Mouse (Mus musculus) embryonic facial prominence, embryonic 12.5 days (tissue): ENCODE results near the gene Sfmbt1. TPM values are rescaled to one million over a fixed set of nuclear protein-coding genes. Genes with fewer than 3 reads are reported as not detected.

Experiments
- ATAC-seq: fragments of 200-750 bp; cut with Nextera tagmentation; 2 replicates; pipeline ENCODE4 v1.8.0; 2017; ENCODE audit not compliant: insufficient number of reproducible peaks, insufficient read depth, low FRiP score, low TSS enrichment
- H3K27ac ChIP-seq: fragments of 300-500 bp; sonication (generic); 2 replicates; pipeline ENCODE4 v1.5.1; 2016; ENCODE audit warnings: mild to moderate bottlenecking
- H3K27me3 ChIP-seq: fragments of 300-500 bp; sonication (generic); 2 replicates; pipeline ENCODE4 v1.6.1; 2016; ENCODE audit warnings: mild to moderate bottlenecking, moderate library complexity
- H3K36me3 ChIP-seq: fragments of 300-500 bp; sonication (generic); 2 replicates; pipeline ENCODE4 v1.6.1; 2016; ENCODE audit warnings: mild to moderate bottlenecking
- H3K4me1 ChIP-seq: fragments of 300-500 bp; sonication (generic); 2 replicates; pipeline ENCODE4 v1.6.1; 2016
- H3K4me2 ChIP-seq: fragments of 300-500 bp; sonication (generic); replicated peaks from 2 replicates; pipeline ENCODE4 v1.6.1; 2016; ENCODE audit warnings: mild to moderate bottlenecking, moderate library complexity
- H3K4me3 ChIP-seq: fragments of 300-500 bp; sonication (generic); 2 replicates; pipeline ENCODE4 v1.5.1; 2016; ENCODE audit warnings: mild to moderate bottlenecking
- H3K9ac ChIP-seq: fragments of 300-500 bp; sonication (generic); 2 replicates; pipeline ENCODE4 v1.6.1; 2016; ENCODE audit warnings: mild to moderate bottlenecking, moderate library complexity
- H3K9me3 ChIP-seq: fragments of 300-500 bp; sonication (generic); 2 replicates; pipeline ENCODE4 v1.6.1; 2016; ENCODE audit warnings: mild to moderate bottlenecking, moderate library complexity
- WGBS: fragments of 180-500 bp; shearing (Covaris S2); methylation state at CpG from one replicate; pipeline ENCODE4 v1.1.7; 2016; 5-methylcytosine and 5-hydroxymethylcytosine counted together
- polyA plus RNA-seq: library from polyadenylated mRNA; unstranded; fragments of >200 nt; fragmentation: Nextera tagmentation; extraction: Ambion mirVana; gene quantifications from 2 replicates; pipeline ENCODE4 v1.2.1, GENCODE M21; 2016

Gene Sfmbt1
- polyA plus RNA-seq, 1 experiment from 2014 or later: 17.0 TPM

GRCm38 (mm10) chr14:30865311-30865710, 150.7 kb downstream of the Sfmbt1 start:
- H3K4me1 ChIP-seq: peaks cover 10% of the 10 kb centered on the region
- H3K27me3 ChIP-seq: no peaks in the 10 kb centered on the region
- H3K36me3 ChIP-seq: peaks cover 25% of the 10 kb centered on the region
- H3K27ac ChIP-seq: no peak overlapping the region
- no peaks in the 10 kb centered on the region for H3K9me3 ChIP-seq
- H3K4me2 ChIP-seq: no peak overlapping the region
- WGBS: 75% methylated on average over 3 of the region's 3 CpGs
- no peak for ATAC-seq
- no peak overlapping the region for H3K4me3 ChIP-seq
- no peak overlapping the region for H3K9ac ChIP-seq

- Histone ChIP-seq H3K27me3 (no peaks in the 10 kb centered on the region), H3K4me3 (no peak overlapping the region), H3K4me1 (peaks cover 10% of the 10 kb centered on the region), H3K27ac (no peak overlapping the region), H3K36me3 (peaks cover 26% of the 10 kb centered on the region), H3K4me2 (no peak overlapping the region), H3K9me3 (no peaks in the 10 kb centered on the region), H3K9ac (no peak overlapping the region)
- WGBS: 38% methylated on average over 5 of the region's 5 CpGs
- no peak for ATAC-seq
Measured at GRCm38 (mm10) chr14:30867042-30867441, 152.4 kb downstream of the Sfmbt1 start.

DNA sequence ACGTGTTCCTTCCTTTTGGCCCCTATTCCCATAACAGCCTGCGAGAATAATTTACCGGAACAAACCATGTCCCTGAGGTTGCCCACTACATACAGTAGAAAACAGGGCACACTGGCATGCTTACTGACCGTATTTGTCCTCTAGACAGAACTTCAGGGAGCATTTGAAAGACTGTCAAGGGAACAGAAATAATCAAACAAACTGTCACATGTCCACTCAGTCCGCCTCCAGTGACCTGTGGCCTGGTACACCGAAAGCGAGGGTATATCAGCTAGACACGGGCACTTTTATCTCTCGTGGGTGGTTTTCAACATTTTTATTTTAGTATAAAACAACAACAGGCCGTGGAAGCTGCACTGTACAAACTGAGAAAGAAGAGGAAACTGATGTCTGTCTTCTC, 154.2 kb downstream of the Sfmbt1 start:
- H3K27ac ChIP-seq: no peak overlapping the region
- H3K9me3 ChIP-seq: no peaks in the 10 kb centered on the region
- no peak overlapping the region for H3K4me2 ChIP-seq
- H3K4me1 ChIP-seq: peaks cover 10% of the 10 kb centered on the region
- H3K27me3 ChIP-seq: no peaks in the 10 kb centered on the region
- no peak for ATAC-seq
- 87% methylated on average over 10 of the region's 10 CpGs for WGBS
- H3K36me3 ChIP-seq: peaks cover 43% of the 10 kb centered on the region
- H3K4me3 ChIP-seq: no peak overlapping the region
- H3K9ac ChIP-seq: no peak overlapping the region

DNA sequence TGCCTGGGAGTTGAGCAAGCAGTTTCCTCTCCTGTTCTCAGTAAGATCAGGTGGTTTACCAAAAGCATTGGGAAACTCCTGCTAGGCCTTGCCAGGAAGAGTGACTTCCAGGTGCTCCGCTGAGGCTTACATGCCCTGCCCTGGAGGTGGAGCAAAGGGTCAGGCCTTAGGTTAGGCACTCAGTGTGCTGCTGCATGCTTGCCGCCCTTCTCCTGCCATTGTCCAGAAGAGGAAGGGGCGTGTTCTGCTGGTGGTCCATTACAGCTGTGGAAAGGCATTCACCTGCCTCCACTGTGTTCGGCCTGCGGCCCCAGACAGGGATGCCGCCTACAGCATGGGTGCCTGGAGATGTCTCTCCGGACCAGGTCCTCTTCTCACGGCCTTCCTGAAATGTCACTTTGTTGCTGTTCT, 154.7 kb downstream of the Sfmbt1 start:
- H3K4me3 ChIP-seq: no peak overlapping the region
- H3K9me3 ChIP-seq: no peaks in the 10 kb centered on the region
- H3K27me3 ChIP-seq: no peaks in the 10 kb centered on the region
- no peak overlapping the region for H3K4me2 ChIP-seq
- H3K36me3 ChIP-seq: peaks cover 49% of the 10 kb centered on the region
- no peak overlapping the region for H3K9ac ChIP-seq
- H3K27ac ChIP-seq: 0 out of 2 replicates have a peak overlapping the region, but pooled peaks have one; percentile 30
- H3K4me1 ChIP-seq: peaks cover 10% of the 10 kb centered on the region
- no peak for ATAC-seq
- 79% methylated on average over 8 of the region's 8 CpGs for WGBS

- H3K9ac ChIP-seq: no peak overlapping the region
- peak overlapping the region; percentile 30; the same call in 1 of the 2 replicates for H3K27ac ChIP-seq
- H3K4me2 ChIP-seq: no peak overlapping the region
- H3K36me3 ChIP-seq: peaks cover 49% of the 10 kb centered on the region
- no peak for ATAC-seq
- no peaks in the 10 kb centered on the region for H3K9me3 ChIP-seq
- H3K27me3 ChIP-seq: no peaks in the 10 kb centered on the region
- H3K4me1 ChIP-seq: peaks cover 10% of the 10 kb centered on the region
- H3K4me3 ChIP-seq: no peak overlapping the region
- WGBS: 74% methylated on average over 25 of the region's 25 CpGs
Measured at GRCm38 (mm10) chr14:30870206-30871147, 155.8 kb downstream of the Sfmbt1 start.

Other genes starting within 250 kb of the Sfmbt1 start
- gene Dcp1a, start 235.3 kb upstream of the Sfmbt1 start, polyA plus RNA-seq: 34.5 and 35.2 TPM in 2 replicates
- gene Cacna1d, start 223.4 kb upstream of the Sfmbt1 start, polyA plus RNA-seq: 3.0 and 4.3 TPM in 2 replicates
- 245 and 246 TPM in 2 replicates for gene Tkt, start 166.5 kb upstream of the Sfmbt1 start, polyA plus RNA-seq
- gene Prkcd, start 88.6 kb upstream of the Sfmbt1 start, polyA plus RNA-seq: 55.6 and 62.0 TPM in 2 replicates
- gene Rft1, start 60.5 kb upstream of the Sfmbt1 start, polyA plus RNA-seq: 19.9 and 20.0 TPM in 2 replicates
- 39.2 and 41.4 TPM in 2 replicates for gene Tmem110, start 110.7 kb downstream of the Sfmbt1 start, polyA plus RNA-seq
- 2.5 and 4.3 TPM in 2 replicates for gene Mustn1, start 164.4 kb downstream of the Sfmbt1 start, polyA plus RNA-seq
- gene Itih4, start 171.6 kb downstream of the Sfmbt1 start, polyA plus RNA-seq: not detected in 2 replicates
- gene Itih3, start 208.9 kb downstream of the Sfmbt1 start, polyA plus RNA-seq: 0.28 and 0.46 TPM in 2 replicates
- not detected in 2 replicates for gene Itih1, start 228.4 kb downstream of the Sfmbt1 start, polyA plus RNA-seq
- gene Nek4, start 236.5 kb downstream of the Sfmbt1 start, polyA plus RNA-seq: 16.1 and 19.0 TPM in 2 replicates